Mouse (Mus musculus) CH12.LX (cell line): Measurements from ENCODE around the gene Gabrb1. TPM values are rescaled to one million over a fixed set of nuclear protein-coding genes. Genes with fewer than 3 reads are reported as not detected.

ENCODE experiments used
- DNase-seq: peaks from one replicate; pipeline ENCODE4 v3.0.0-alpha.2; 2013; ENCODE audit errors: extremely low read depth
- H3K27ac ChIP-seq: 2 replicates; pipeline ENCODE4 v1.5.1; 2012; ENCODE audit warnings: low read depth, mild to moderate bottlenecking, control low read depth, moderate library complexity; ENCODE audit not compliant: insufficient read depth
- H3K27me3 ChIP-seq: replicated peaks from 2 replicates; pipeline ENCODE3; 2012; ENCODE audit warnings: inconsistent platforms
- H3K36me3 ChIP-seq, 2 experiments: replicated peaks in 1 of 2; 2 replicates each; pipeline versions ENCODE3 to v1.6.1; 2012; ENCODE audit warnings: inconsistent platforms in 1 of 2, low read length in 1 of 2, mild to moderate bottlenecking in 1 of 2, mixed read lengths in 1 of 2, moderate library complexity in 1 of 2; ENCODE audit not compliant: control insufficient read depth in 1 of 2, insufficient read depth in 1 of 2
- H3K4me1 ChIP-seq, 2 experiments: 2 replicates each; pipeline ENCODE4 v1.6.1; 2012; ENCODE audit warnings: inconsistent platforms in 1 of 2, moderate library complexity in 1 of 2; ENCODE audit not compliant: insufficient read depth in 2 of 2, control insufficient read depth in 1 of 2
- H3K4me2 ChIP-seq: 2 replicates; pipeline ENCODE4 v1.6.1; 2012; ENCODE audit warnings: low read depth, mild to moderate bottlenecking, control low read depth; ENCODE audit not compliant: poor library complexity, insufficient read depth, severe bottlenecking
- H3K4me3 ChIP-seq, 3 experiments: fragments of 150-350 bp in 1 of 3; sonication (generic) in 1 of 3; replicated peaks in 1 of 3; 2 replicates each; pipeline versions ENCODE3 to v1.5.1; 2011 to 2012; ENCODE audit warnings: low read depth in 2 of 3, low read length in 2 of 3, mild to moderate bottlenecking in 2 of 3, moderate library complexity in 2 of 3, control low read depth in 1 of 3, improper control_type of control experiment in 1 of 3, inconsistent platforms in 1 of 3, mixed read lengths in 1 of 3; ENCODE audit not compliant: poor library complexity in 1 of 3
- H3K79me2 ChIP-seq: replicated peaks from 2 replicates; pipeline ENCODE4 v1.6.1; 2012; ENCODE audit warnings: mild to moderate bottlenecking, moderate library complexity; ENCODE audit not compliant: control insufficient read depth, poor library complexity, insufficient read depth, severe bottlenecking; ENCODE audit errors: extremely low read depth
- H3K9ac ChIP-seq: 2 replicates; pipeline ENCODE4 v1.6.1; 2012; ENCODE audit warnings: low read depth, mild to moderate bottlenecking, control low read depth, moderate library complexity; ENCODE audit not compliant: insufficient read depth
- H3K9me3 ChIP-seq: replicated peaks from 2 replicates; pipeline ENCODE3; 2012; ENCODE audit warnings: low read length, inconsistent platforms, mixed read lengths
- CHD1 ChIP-seq: IDR thresholded peaks from 2 replicates; pipeline ENCODE4 v1.6.1; 2012; ENCODE audit warnings: low read depth, low read length, improper control_type of control experiment, inconsistent platforms
- CTCF ChIP-seq, 2 experiments: IDR thresholded peaks in 1 of 2; conservative IDR thresholded peaks in 1 of 2; 2 replicates each; pipeline ENCODE4 v1.5.1; 2011 to 2012; ENCODE audit warnings: low read depth in 2 of 2, low read length in 2 of 2, improper control_type of control experiment in 1 of 2, inconsistent platforms in 1 of 2, mild to moderate bottlenecking in 1 of 2, moderate library complexity in 1 of 2
- ELF1 ChIP-seq: IDR thresholded peaks from 2 replicates; pipeline ENCODE4 v1.6.1; 2014; ENCODE audit warnings: low read depth, mild to moderate bottlenecking, inconsistent platforms, low read length, improper control_type of control experiment
- EP300 ChIP-seq: IDR thresholded peaks from 2 replicates; pipeline ENCODE4 v1.6.1; 2011; ENCODE audit warnings: low read length, improper control_type of control experiment
- MAFK ChIP-seq: IDR thresholded peaks from 2 replicates; pipeline ENCODE4 v1.6.1; 2011; ENCODE audit warnings: low read length, improper control_type of control experiment; ENCODE audit not compliant: insufficient replicate concordance
- MYC ChIP-seq: IDR thresholded peaks from 2 replicates; pipeline ENCODE4 v1.6.1; 2011; ENCODE audit warnings: low read depth, mild to moderate bottlenecking, improper control_type of control experiment, low read length
- POLR2A ChIP-seq: IDR thresholded peaks from 2 replicates; pipeline ENCODE4 v1.6.1; 2011; ENCODE audit warnings: low read depth, mild to moderate bottlenecking, improper control_type of control experiment, low read length
- RAD21 ChIP-seq: IDR thresholded peaks from 2 replicates; pipeline ENCODE4 v1.6.1; 2011; ENCODE audit warnings: low read depth, mild to moderate bottlenecking, low read length, improper control_type of control experiment, moderate library complexity
- SMC3 ChIP-seq: IDR thresholded peaks from 2 replicates; pipeline ENCODE4 v1.6.1; 2011; ENCODE audit warnings: low read depth, low read length, improper control_type of control experiment
- TBP ChIP-seq: conservative IDR thresholded peaks from 2 replicates; pipeline ENCODE4 v1.6.1; 2011; ENCODE audit warnings: low read depth, low read length, improper control_type of control experiment
- dilution Hi-C: fragments of 300-500 bp; cut with MboI; formaldehyde crosslinking; loops from 2 replicates; pipeline ENCODE4 v1.14.3; 2020; ENCODE audit warnings: low sequenced_read_pairs; ENCODE audit not compliant: extremely low pct_unique_long_range_greater_than_20kb, extremely low pct_ligation_motif_present
- in situ Hi-C: fragments of 300-500 bp; cut with MboI; formaldehyde crosslinking; loops from 3 replicates; pipeline ENCODE4 v1.14.3; 2019; ENCODE audit warnings: low sequenced_read_pairs, low pct_ligation_motif_present, low pct_unique_long_range_greater_than_20kb, mixed read lengths
- polyA plus RNA-seq: library from polyadenylated mRNA; unstranded; fragments of >175 nt; gene quantifications from 2 replicates; pipeline ENCODE4 v1.2.1, GENCODE M21; 2012; ENCODE audit warnings: low read depth; ENCODE audit not compliant: insufficient read length
- total RNA-seq, 2 experiments: library from RNA; depleted of rRNA; stranded (reverse); fragments of 300-350 nt in 1 of 2; fragments of >200 nt in 1 of 2; gene quantifications; 2 replicates each; pipeline ENCODE4 v1.2.3; 2012 to 2014

The Gabrb1 gene
- total and polyA plus RNA-seq, 3 experiments = 0.04 TPM; not detected in 2

DNA sequence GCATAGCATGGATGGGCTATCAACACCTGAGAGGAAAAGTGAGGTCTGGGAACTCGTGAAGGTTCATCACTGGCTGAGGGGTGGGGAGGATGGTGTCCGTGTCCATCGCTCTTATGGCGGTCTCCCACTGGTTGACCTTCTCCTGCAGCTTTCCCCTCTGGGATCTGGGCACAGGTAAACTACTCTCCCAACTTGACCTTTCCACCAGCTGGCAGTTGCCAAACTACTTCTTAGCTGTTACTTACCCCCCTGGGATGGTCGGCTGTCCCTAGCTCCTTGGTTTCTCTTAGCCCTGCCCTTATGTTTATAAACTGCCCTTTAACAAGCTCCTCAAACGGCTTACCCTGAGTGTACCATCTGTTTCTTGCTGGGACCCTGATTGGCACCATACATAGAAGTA is 418.9 kb downstream of the Gabrb1 start:
- no peaks in the 10 kb centered on the region for H3K27me3 ChIP-seq
- H3K79me2 ChIP-seq = no peaks in the 10 kb centered on the region
- no peak overlapping the region for H3K27ac ChIP-seq
- H3K36me3 ChIP-seq = no peaks in the 10 kb centered on the region
- in situ Hi-C loops = no loop called here
- TF ChIP-seq ELF1 (no peak), CHD1 (no peak)
- no peaks in the 10 kb centered on the region for H3K9me3 ChIP-seq
- H3K9ac ChIP-seq = no peak overlapping the region
- H3K4me2 ChIP-seq = no peak overlapping the region
- DNase-seq = no peak
- dilution Hi-C loops = no loop called here
- H3K4me1 ChIP-seq = no peaks in the 10 kb centered on the region
- no peak overlapping the region for H3K4me3 ChIP-seq

DNA sequence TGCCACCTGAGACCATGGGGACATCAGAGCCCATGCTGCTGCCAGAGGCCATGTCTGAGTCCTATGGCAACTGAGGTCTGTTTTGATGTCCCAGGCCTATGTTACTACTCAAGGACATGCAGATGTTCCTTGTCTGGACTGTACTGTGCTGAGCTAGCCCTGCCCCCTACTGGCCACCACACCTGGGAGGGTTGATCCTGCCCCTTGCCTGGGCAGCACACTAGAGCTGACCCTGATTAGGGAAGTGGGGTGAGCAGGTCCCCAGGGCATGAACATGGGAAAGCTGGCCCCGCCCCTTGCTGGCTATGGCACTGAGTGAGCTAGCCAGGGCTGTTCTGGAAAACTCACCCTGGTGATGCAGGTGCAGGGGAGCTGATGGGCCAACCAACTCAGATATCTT is 428.6 kb downstream of the Gabrb1 start:
- peak; percentile 40 for DNase-seq
- H3K27me3 ChIP-seq = no peaks in the 10 kb centered on the region
- H3K27ac ChIP-seq = no peak overlapping the region
- H3K4me2 ChIP-seq = no peak overlapping the region
- TF ChIP-seq POLR2A (no peak), CTCF (conservative IDR thresholded peaks at IDR 0.05 in 1 of 2, IDR thresholded peaks at IDR 0.05 in 1 of 2; ENCODE audit: low read depth in 2 of 2, low read length in 2 of 2) (peak in 1 of 2 experiments; percentile 61; a peak in 2 of 4 replicates), RAD21 (peak; percentile 58), SMC3 (peak; percentile 38)
- H3K4me1 ChIP-seq = peaks cover 2 to 15% of the 10 kb centered on the region in 2 experiments; a peak in 2 of 4 replicates
- dilution Hi-C loops = no loop called here
- H3K79me2 ChIP-seq = no peaks in the 10 kb centered on the region
- in situ Hi-C loops = no loop called here
- no peak overlapping the region for H3K4me3 ChIP-seq
- no peaks in the 10 kb centered on the region for H3K9me3 ChIP-seq
- no peaks in the 10 kb centered on the region for H3K36me3 ChIP-seq
- no peak overlapping the region for H3K9ac ChIP-seq

DNA sequence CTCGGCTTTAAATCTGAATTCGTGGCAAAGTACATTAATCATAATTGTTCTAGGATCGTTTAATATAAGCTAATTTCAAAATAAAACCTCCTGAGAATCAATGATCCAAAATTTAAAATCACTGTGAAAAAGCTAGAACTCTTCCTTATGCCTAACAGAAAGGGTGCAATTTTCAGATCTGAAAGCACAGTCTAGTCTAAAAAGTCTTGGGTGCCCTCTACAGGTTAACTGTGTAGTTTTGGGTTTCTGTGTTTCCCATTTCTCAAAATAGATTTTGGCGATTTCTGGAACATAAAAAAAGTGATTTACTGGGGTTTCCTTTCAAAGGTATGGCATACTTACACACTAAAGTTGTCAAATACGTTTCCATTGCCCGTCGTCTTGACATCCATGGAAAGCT is 436.7 kb downstream of the Gabrb1 start:
- in situ Hi-C loops = loop anchor here (10.0 kb wide), 1 partner anchor 590 kb away; no protein-coding TSS in a partner anchor
- H3K4me3 ChIP-seq = no peak overlapping the region
- H3K9me3 ChIP-seq = no peaks in the 10 kb centered on the region
- H3K27me3 ChIP-seq = no peaks in the 10 kb centered on the region
- no peaks in the 10 kb centered on the region for H3K79me2 ChIP-seq
- no peaks in the 10 kb centered on the region for H3K4me1 ChIP-seq
- H3K9ac ChIP-seq = no peak overlapping the region
- DNase-seq = peak; percentile 38
- no peaks in the 10 kb centered on the region for H3K36me3 ChIP-seq
- no peak overlapping the region for H3K27ac ChIP-seq
- TF ChIP-seq EP300 = no peak
- TF ChIP-seq CTCF (conservative IDR thresholded peaks at IDR 0.05 in 1 of 2, IDR thresholded peaks at IDR 0.05 in 1 of 2; ENCODE audit: low read depth in 2 of 2, low read length in 2 of 2) = peak in 1 of 2 experiments; percentile 78; a peak in 2 of 4 replicates
- TF ChIP-seq TBP = no peak
- peak; percentile 56 for TF ChIP-seq SMC3
- TF ChIP-seq MYC = no peak
- peak; percentile 85 for TF ChIP-seq RAD21
- TF ChIP-seq MAFK = no peak
- no peak overlapping the region for H3K4me2 ChIP-seq
- dilution Hi-C loops = no loop called here
